Mouse (Mus musculus): ENCODE results near the gene Igsf9b. TPM values are rescaled to one million over a fixed set of nuclear protein-coding genes. Genes with fewer than 3 reads are reported as not detected.

Gene Igsf9b
- polyA plus RNA-seq, 1 experiment from 2014 or later: 1.7 TPM

- ATAC-seq (replicated peaks; ENCODE audit: insufficient number of reproducible peaks, low FRiP score, low TSS enrichment): no peak
- Histone ChIP-seq H3K4me2 (no peak overlapping the region), H3K36me3 (ENCODE audit: control insufficient read depth, insufficient read depth, low read length) (no peaks in the 10 kb centered on the region), H3K27ac (ENCODE audit: low read depth, low read length) (no peak overlapping the region), H3K4me3 (ENCODE audit: low read depth, low read length) (no peak overlapping the region), H3K9me3 (replicated peaks; ENCODE audit: control insufficient read depth, low read length) (no peaks in the 10 kb centered on the region), H3K4me1 (ENCODE audit: control insufficient read depth, insufficient read depth, low read length) (peaks cover 15% of the 10 kb centered on the region), H3K27me3 (ENCODE audit: control insufficient read depth, insufficient read depth, low read length) (peaks cover 3% of the 10 kb centered on the region; the same call in 1 of the 2 replicates), H3K9ac (ENCODE audit: low read depth, low read length) (no peak overlapping the region)
- WGBS (ENCODE audit: insufficient replicate concordance): 70% methylated on average over 4 of the region's 4 CpGs
Measured at GRCm38 (mm10) chr9:27286296-27286695, 12.7 kb upstream of the Igsf9b start.

- Histone ChIP-seq H3K9me3 (replicated peaks; ENCODE audit: control insufficient read depth, low read length) (no peaks in the 10 kb centered on the region), H3K4me1 (ENCODE audit: control insufficient read depth, insufficient read depth, low read length) (peaks cover 15% of the 10 kb centered on the region), H3K4me2 (no peak overlapping the region), H3K36me3 (ENCODE audit: control insufficient read depth, insufficient read depth, low read length) (no peaks in the 10 kb centered on the region), H3K4me3 (ENCODE audit: low read depth, low read length) (no peak overlapping the region), H3K27me3 (ENCODE audit: control insufficient read depth, insufficient read depth, low read length) (peaks cover 3% of the 10 kb centered on the region; the same call in 1 of the 2 replicates), H3K9ac (ENCODE audit: low read depth, low read length) (no peak overlapping the region), H3K27ac (ENCODE audit: low read depth, low read length) (no peak overlapping the region)
- ATAC-seq (replicated peaks; ENCODE audit: insufficient number of reproducible peaks, low FRiP score, low TSS enrichment): no peak
- WGBS (ENCODE audit: insufficient replicate concordance): 80% methylated on average over 4 of the region's 4 CpGs
Measured at GRCm38 (mm10) chr9:27286859-27287258, 12.1 kb upstream of the Igsf9b start.

- no peak for ATAC-seq (replicated peaks; ENCODE audit: insufficient number of reproducible peaks, low FRiP score, low TSS enrichment)
- Histone ChIP-seq H3K36me3 (ENCODE audit: control insufficient read depth, insufficient read depth, low read length) (no peaks in the 10 kb centered on the region), H3K4me3 (ENCODE audit: low read depth, low read length) (no peak overlapping the region), H3K9ac (ENCODE audit: low read depth, low read length) (no peak overlapping the region), H3K4me2 (no peak overlapping the region), H3K4me1 (ENCODE audit: control insufficient read depth, insufficient read depth, low read length) (peaks cover 15% of the 10 kb centered on the region), H3K9me3 (replicated peaks; ENCODE audit: control insufficient read depth, low read length) (no peaks in the 10 kb centered on the region), H3K27me3 (ENCODE audit: control insufficient read depth, insufficient read depth, low read length) (peaks cover 3% of the 10 kb centered on the region; the same call in 1 of the 2 replicates), H3K27ac (ENCODE audit: low read depth, low read length) (no peak overlapping the region)
- WGBS (ENCODE audit: insufficient replicate concordance): 37% methylated on average over 5 of the region's 5 CpGs
Measured at GRCm38 (mm10) chr9:27287419-27287818, 11.6 kb upstream of the Igsf9b start.

- Histone ChIP-seq H3K27me3 (ENCODE audit: control insufficient read depth, insufficient read depth, low read length) (peaks cover 3% of the 10 kb centered on the region; the same call in 1 of the 2 replicates), H3K4me1 (ENCODE audit: control insufficient read depth, insufficient read depth, low read length) (peaks cover 15% of the 10 kb centered on the region), H3K9me3 (replicated peaks; ENCODE audit: control insufficient read depth, low read length) (no peaks in the 10 kb centered on the region), H3K4me2 (no peak overlapping the region; the same call in 1 of the 2 replicates), H3K4me3 (ENCODE audit: low read depth, low read length) (no peak overlapping the region), H3K36me3 (ENCODE audit: control insufficient read depth, insufficient read depth, low read length) (no peaks in the 10 kb centered on the region), H3K9ac (ENCODE audit: low read depth, low read length) (no peak overlapping the region), H3K27ac (ENCODE audit: low read depth, low read length) (0 out of 2 replicates have a peak overlapping the region, but pooled peaks have one; percentile 15)
- peak; percentile 46; the same call in 1 of the 2 replicates for ATAC-seq (replicated peaks; ENCODE audit: insufficient number of reproducible peaks, low FRiP score, low TSS enrichment)
- 24% methylated on average over 7 of the region's 7 CpGs for WGBS (ENCODE audit: insufficient replicate concordance)
Measured at GRCm38 (mm10) chr9:27288442-27288841, 10.6 kb upstream of the Igsf9b start.

- Histone ChIP-seq H3K4me2 (peak overlapping the region; percentile 24), H3K27me3 (ENCODE audit: control insufficient read depth, insufficient read depth, low read length) (peaks cover 3% of the 10 kb centered on the region; the same call in 1 of the 2 replicates), H3K4me1 (ENCODE audit: control insufficient read depth, insufficient read depth, low read length) (peaks cover 15% of the 10 kb centered on the region), H3K27ac (ENCODE audit: low read depth, low read length) (peak overlapping the region; percentile 50; the same call in 1 of the 2 replicates), H3K9me3 (replicated peaks; ENCODE audit: control insufficient read depth, low read length) (no peaks in the 10 kb centered on the region), H3K9ac (ENCODE audit: low read depth, low read length) (0 out of 2 replicates have a peak overlapping the region, but pooled peaks have one; percentile 10), H3K36me3 (ENCODE audit: control insufficient read depth, insufficient read depth, low read length) (no peaks in the 10 kb centered on the region), H3K4me3 (ENCODE audit: low read depth, low read length) (no peak overlapping the region)
- no peak for ATAC-seq (replicated peaks; ENCODE audit: insufficient number of reproducible peaks, low FRiP score, low TSS enrichment)
- 38% methylated on average over 7 of the region's 7 CpGs for WGBS (ENCODE audit: insufficient replicate concordance)
Measured at GRCm38 (mm10) chr9:27289543-27290308, 9.3 kb upstream of the Igsf9b start.

GRCm38 (mm10) chr9:27294380-27294779 is 4.6 kb upstream of the Igsf9b start:
- H3K4me3 ChIP-seq (ENCODE audit: low read depth, low read length): no peak overlapping the region
- ATAC-seq (replicated peaks; ENCODE audit: insufficient number of reproducible peaks, low FRiP score, low TSS enrichment): no peak
- H3K4me1 ChIP-seq (ENCODE audit: control insufficient read depth, insufficient read depth, low read length): peaks cover 8% of the 10 kb centered on the region
- no peaks in the 10 kb centered on the region for H3K36me3 ChIP-seq (ENCODE audit: control insufficient read depth, insufficient read depth, low read length)
- no peak overlapping the region for H3K27ac ChIP-seq (ENCODE audit: low read depth, low read length)
- no peak overlapping the region for H3K4me2 ChIP-seq
- no peak overlapping the region for H3K9ac ChIP-seq (ENCODE audit: low read depth, low read length)
- no peaks in the 10 kb centered on the region for H3K9me3 ChIP-seq (replicated peaks; ENCODE audit: control insufficient read depth, low read length)
- H3K27me3 ChIP-seq (ENCODE audit: control insufficient read depth, insufficient read depth, low read length): peaks cover 7% of the 10 kb centered on the region
- 49% methylated on average over 4 of the region's 4 CpGs for WGBS (ENCODE audit: insufficient replicate concordance)

GRCm38 (mm10) chr9:27299286-27300187 is 533 bp downstream of the Igsf9b start:
- peak overlapping the region; percentile 67 for H3K4me3 ChIP-seq (ENCODE audit: low read depth, low read length)
- peaks cover 2% of the 10 kb centered on the region; the same call in 1 of the 2 replicates for H3K4me1 ChIP-seq (ENCODE audit: control insufficient read depth, insufficient read depth, low read length)
- H3K9me3 ChIP-seq (replicated peaks; ENCODE audit: control insufficient read depth, low read length): no peaks in the 10 kb centered on the region
- H3K9ac ChIP-seq (ENCODE audit: low read depth, low read length): no peak overlapping the region
- H3K36me3 ChIP-seq (ENCODE audit: control insufficient read depth, insufficient read depth, low read length): no peaks in the 10 kb centered on the region
- H3K27me3 ChIP-seq (ENCODE audit: control insufficient read depth, insufficient read depth, low read length): peaks cover 26% of the 10 kb centered on the region
- WGBS (ENCODE audit: insufficient replicate concordance): 1% methylated on average over 64 of the region's 68 CpGs
- H3K27ac ChIP-seq (ENCODE audit: low read depth, low read length): no peak overlapping the region
- H3K4me2 ChIP-seq: peak overlapping the region; percentile 94
- ATAC-seq (replicated peaks; ENCODE audit: insufficient number of reproducible peaks, low FRiP score, low TSS enrichment): no peak

- ATAC-seq (replicated peaks; ENCODE audit: insufficient number of reproducible peaks, low FRiP score, low TSS enrichment): no peak
- Histone ChIP-seq H3K36me3 (ENCODE audit: control insufficient read depth, insufficient read depth, low read length) (no peaks in the 10 kb centered on the region), H3K27me3 (ENCODE audit: control insufficient read depth, insufficient read depth, low read length) (peaks cover 26% of the 10 kb centered on the region), H3K9ac (ENCODE audit: low read depth, low read length) (no peak overlapping the region), H3K9me3 (replicated peaks; ENCODE audit: control insufficient read depth, low read length) (no peaks in the 10 kb centered on the region), H3K4me3 (ENCODE audit: low read depth, low read length) (peak overlapping the region; percentile 67), H3K27ac (ENCODE audit: low read depth, low read length) (no peak overlapping the region), H3K4me1 (ENCODE audit: control insufficient read depth, insufficient read depth, low read length) (peaks cover 7% of the 10 kb centered on the region; the same call in 1 of the 2 replicates), H3K4me2 (peak overlapping the region; percentile 94)
- WGBS (ENCODE audit: insufficient replicate concordance): under 1% methylated on average over 32 of the region's 32 CpGs
Measured at GRCm38 (mm10) chr9:27300188-27300691, 1.2 kb downstream of the Igsf9b start.
